Mouse (Mus musculus) stomach, postnatal 0 days (tissue): ENCODE results near the gene 2810006K23Rik. TPM values are rescaled to one million over a fixed set of nuclear protein-coding genes. Genes with fewer than 3 reads are reported as not detected.

Experiments
- ATAC-seq: fragments of 200-750 bp; cut with Nextera tagmentation; 2 replicates; pipeline ENCODE4 v1.8.0; 2017; ENCODE audit not compliant: low FRiP score, low TSS enrichment
- DNase-seq: peaks from one replicate; pipeline ENCODE4 v3.0.0-alpha.2; 2016; ENCODE audit warnings: low spot score
- H3K27ac ChIP-seq: fragments of 300-500 bp; sonication (generic); replicated peaks from 2 replicates; pipeline ENCODE4 v1.5.1; 2014; ENCODE audit warnings: mild to moderate bottlenecking, control low read depth
- H3K27me3 ChIP-seq: fragments of 300-500 bp; sonication (generic); 2 replicates; pipeline ENCODE4 v1.6.1; 2014; ENCODE audit warnings: low read length; ENCODE audit not compliant: control insufficient read depth, insufficient read depth
- H3K36me3 ChIP-seq: fragments of 300-500 bp; sonication (generic); 2 replicates; pipeline ENCODE4 v1.6.1; 2014; ENCODE audit warnings: low read length, mixed read lengths; ENCODE audit not compliant: control insufficient read depth, insufficient read depth
- H3K4me1 ChIP-seq: fragments of 300-500 bp; sonication (generic); replicated peaks from 2 replicates; pipeline ENCODE4 v1.6.1; 2014; ENCODE audit warnings: antibody characterized with exemption; ENCODE audit not compliant: control insufficient read depth, insufficient read depth
- H3K4me2 ChIP-seq: fragments of 300-500 bp; sonication (generic); replicated peaks from 2 replicates; pipeline ENCODE4 v1.6.1; 2014; ENCODE audit warnings: low read depth, mild to moderate bottlenecking, control low read depth, moderate library complexity
- H3K4me3 ChIP-seq: fragments of 300-500 bp; sonication (generic); 2 replicates; pipeline ENCODE4 v1.5.1; 2014; ENCODE audit warnings: low read depth, low read length, control low read depth
- H3K9ac ChIP-seq: fragments of 300-500 bp; sonication (generic); 2 replicates; pipeline ENCODE4 v1.6.1; 2014; ENCODE audit warnings: mild to moderate bottlenecking, low read length, control low read depth, mixed read lengths
- H3K9me3 ChIP-seq: fragments of 300-500 bp; sonication (generic); 2 replicates; pipeline ENCODE4 v1.6.1; 2016; ENCODE audit warnings: low read length; ENCODE audit not compliant: control insufficient read depth
- CTCF ChIP-seq: IDR thresholded peaks from 2 replicates; pipeline ENCODE4 v1.5.1; 2016; ENCODE audit warnings: antibody characterized with exemption, low read depth, mild to moderate bottlenecking, moderate library complexity
- EP300 ChIP-seq: optimal IDR thresholded peaks from 2 replicates; pipeline ENCODE3; 2016; ENCODE audit warnings: antibody characterized with exemption
- WGBS: fragments of 180-500 bp; shearing (Covaris S2); extraction: QIAGEN DNeasy Blood & Tissue Kit; methylation state at CpG from one replicate; pipeline ENCODE4 v1.1.7; 2014; 5-methylcytosine and 5-hydroxymethylcytosine counted together
- polyA plus RNA-seq: library from polyadenylated mRNA; unstranded; fragments of >200 nt; fragmentation: Nextera tagmentation; extraction: Ambion mirVana; gene quantifications from 2 replicates; pipeline ENCODE4 v1.2.1, GENCODE M21; 2015

Gene 2810006K23Rik
- polyA plus RNA-seq, 1 experiment from 2014 or later = 6.9 TPM

DNA sequence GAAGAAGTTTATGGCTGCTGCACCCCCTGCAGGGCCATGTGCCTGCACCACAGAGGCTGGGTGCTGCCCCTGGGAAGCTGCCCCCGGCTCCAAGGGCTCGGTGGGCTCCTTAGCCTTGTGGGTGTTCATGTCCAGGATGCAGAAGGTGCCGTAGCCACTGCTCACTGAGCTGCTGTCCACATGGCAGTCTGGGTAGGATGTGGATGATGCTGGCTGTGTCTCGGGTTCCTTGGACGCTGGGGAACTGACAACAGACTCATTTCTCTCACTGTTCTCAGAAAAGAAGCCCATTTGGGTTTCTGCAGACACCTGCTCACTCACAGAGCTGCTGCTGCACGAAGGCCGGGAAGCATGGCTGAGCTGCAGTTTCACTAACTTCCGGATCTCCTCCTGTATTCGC, 12.4 kb upstream of the 2810006K23Rik start:
- Histone ChIP-seq H3K27ac (no peak overlapping the region), H3K4me2 (no peak overlapping the region), H3K4me3 (no peak overlapping the region), H3K36me3 (peaks cover 7% of the 10 kb centered on the region; the same call in 1 of the 2 replicates), H3K27me3 (no peaks in the 10 kb centered on the region), H3K9ac (no peak overlapping the region), H3K4me1 (no peaks in the 10 kb centered on the region), H3K9me3 (no peaks in the 10 kb centered on the region)
- TF ChIP-seq EP300 (no peak), CTCF (no peak)
- 90% methylated on average over 9 of the region's 9 CpGs for WGBS
- DNase-seq (no peak), ATAC-seq (no peak)

DNA sequence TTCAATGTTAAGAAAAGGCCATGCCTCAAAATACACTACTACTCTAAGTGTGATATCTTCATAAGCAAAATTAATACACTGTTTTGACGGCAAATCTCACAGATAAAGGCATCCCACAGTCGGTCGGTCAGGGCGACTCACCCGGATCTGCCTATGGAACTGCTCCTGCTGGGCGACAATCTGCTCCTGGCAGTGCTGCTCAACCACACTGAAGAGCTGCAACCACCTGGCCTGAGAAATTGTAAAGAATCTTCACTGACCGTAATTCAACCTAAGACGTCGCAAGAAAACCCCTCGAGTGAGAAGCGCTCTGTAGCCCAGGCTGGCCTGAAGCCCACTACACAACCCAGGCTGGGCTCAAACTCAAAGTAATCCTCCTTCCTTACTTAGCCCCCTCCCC, 11.9 kb upstream of the 2810006K23Rik start:
- Histone ChIP-seq H3K27me3 (no peaks in the 10 kb centered on the region), H3K4me1 (no peaks in the 10 kb centered on the region), H3K4me2 (no peak overlapping the region), H3K27ac (no peak overlapping the region), H3K36me3 (peaks cover 7% of the 10 kb centered on the region; the same call in 1 of the 2 replicates), H3K9ac (no peak overlapping the region), H3K4me3 (no peak overlapping the region), H3K9me3 (no peaks in the 10 kb centered on the region)
- ATAC-seq = no peak
- no peak for DNase-seq
- TF ChIP-seq CTCF (no peak), EP300 (no peak)
- WGBS = 90% methylated on average over 11 of the region's 11 CpGs

DNA sequence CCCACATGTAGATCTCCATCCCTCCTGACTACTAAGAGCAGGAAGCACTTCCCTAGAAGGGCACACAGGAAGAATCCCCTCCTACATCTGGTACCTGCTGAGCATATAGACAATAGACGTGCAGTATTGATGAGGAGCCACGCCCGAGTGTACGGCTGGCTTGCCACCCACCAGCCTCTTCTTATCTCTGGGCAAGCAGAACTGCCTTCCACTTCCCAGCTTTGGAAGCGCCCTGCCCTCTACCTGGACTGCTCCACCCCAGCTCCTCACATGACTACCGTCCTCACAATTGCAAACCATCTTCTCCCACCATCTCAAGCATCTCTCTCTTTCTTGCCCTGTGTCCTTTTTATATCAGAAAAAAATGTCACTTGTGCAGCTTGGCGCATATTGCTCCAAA, 10.2 kb upstream of the 2810006K23Rik start:
- Histone ChIP-seq H3K4me3 (no peak overlapping the region), H3K9ac (no peak overlapping the region), H3K27ac (no peak overlapping the region), H3K36me3 (peaks cover under 1% of the 10 kb centered on the region; the same call in 1 of the 2 replicates), H3K27me3 (no peaks in the 10 kb centered on the region), H3K4me1 (no peaks in the 10 kb centered on the region), H3K9me3 (no peaks in the 10 kb centered on the region), H3K4me2 (no peak overlapping the region)
- DNase-seq (no peak), ATAC-seq (no peak)
- 68% methylated on average over 7 of the region's 7 CpGs for WGBS
- no peak for TF ChIP-seq CTCF
- TF ChIP-seq EP300 = no peak

DNA sequence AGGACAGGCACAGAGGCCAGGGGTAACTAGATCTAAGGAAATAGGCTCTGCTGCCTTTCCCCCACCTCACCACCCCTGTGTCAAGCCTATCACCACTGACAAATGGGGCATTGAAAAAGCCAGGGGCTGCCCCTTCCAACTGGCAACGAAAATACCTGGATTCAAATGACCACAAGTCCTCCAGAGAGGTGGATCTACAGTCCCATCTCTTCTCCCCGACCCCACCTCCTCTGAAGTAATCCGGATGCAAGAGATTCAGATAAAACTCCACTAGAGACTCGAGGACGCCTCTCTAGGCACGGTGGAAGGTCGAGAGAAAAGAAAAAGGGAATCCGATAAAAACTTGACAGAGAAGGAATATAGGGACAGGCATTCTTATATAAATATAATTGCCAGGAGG, 1.1 kb upstream of the 2810006K23Rik start:
- Histone ChIP-seq H3K9me3 (no peaks in the 10 kb centered on the region), H3K27ac (peak overlapping the region; percentile 91; the same call in 1 of the 2 replicates), H3K9ac (peak overlapping the region; percentile 67), H3K4me3 (peak overlapping the region; percentile 64), H3K27me3 (no peaks in the 10 kb centered on the region), H3K4me1 (0 out of 2 replicates have a peak, but pooled peaks cover 3% of the 10 kb centered on the region), H3K4me2 (peak overlapping the region; percentile 64), H3K36me3 (no peaks in the 10 kb centered on the region)
- DNase-seq (no peak), ATAC-seq (no peak)
- WGBS = 5% methylated on average over 8 of the region's 8 CpGs
- TF ChIP-seq CTCF (no peak), EP300 (no peak)

DNA sequence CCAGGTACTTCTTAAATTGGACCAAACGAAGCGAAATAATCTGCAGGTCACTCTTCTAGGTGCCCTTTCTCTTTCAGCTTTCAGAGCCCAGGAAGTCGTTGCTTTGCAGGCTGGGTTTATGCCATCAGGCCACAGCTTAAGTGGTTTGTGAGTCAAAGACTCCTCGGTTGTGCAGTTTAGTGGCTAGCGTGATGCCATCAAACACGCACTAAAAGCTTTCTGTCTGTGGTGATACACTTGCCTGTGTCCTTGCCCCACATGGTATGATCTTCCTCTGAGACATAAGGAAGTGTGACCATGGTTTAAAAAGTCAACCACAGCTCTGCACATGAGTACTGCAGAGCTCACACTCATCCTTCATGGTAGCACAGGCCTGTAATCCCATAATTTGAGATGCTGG, 2.2 kb downstream of the 2810006K23Rik start:
- H3K27ac ChIP-seq = no peak overlapping the region
- no peak overlapping the region for H3K4me2 ChIP-seq
- 0 out of 2 replicates have a peak, but pooled peaks cover 3% of the 10 kb centered on the region for H3K4me1 ChIP-seq
- no peak for ATAC-seq
- H3K9me3 ChIP-seq = no peaks in the 10 kb centered on the region
- H3K27me3 ChIP-seq = no peaks in the 10 kb centered on the region
- H3K36me3 ChIP-seq = no peaks in the 10 kb centered on the region
- TF ChIP-seq CTCF (no peak), EP300 (no peak)
- WGBS = 94% methylated on average over 6 of the region's 6 CpGs
- no peak overlapping the region for H3K9ac ChIP-seq
- DNase-seq = no peak
- no peak overlapping the region for H3K4me3 ChIP-seq

DNA sequence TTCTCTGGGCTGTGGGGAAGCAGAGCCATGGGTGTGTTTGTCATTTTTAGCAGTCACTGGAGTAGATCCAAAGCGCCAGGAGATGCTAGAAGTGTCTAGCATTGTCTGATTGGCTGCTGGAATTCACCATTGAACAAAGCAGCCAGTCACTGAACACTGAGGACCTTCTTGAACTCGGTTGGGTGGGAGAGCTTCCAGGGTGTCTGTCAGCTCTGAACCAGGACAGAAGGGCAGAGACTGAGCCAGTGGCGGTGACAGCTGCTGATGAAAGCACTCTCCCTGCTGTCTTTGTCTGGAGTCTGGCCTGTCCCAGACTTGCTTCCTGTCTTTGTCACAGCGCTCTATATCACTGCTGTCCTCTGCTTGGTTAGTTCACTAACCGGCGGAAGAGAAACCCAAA, 6.5 kb downstream of the 2810006K23Rik start:
- ATAC-seq (no peak; the same call in 1 of the 2 replicates), DNase-seq (no peak)
- H3K27me3 ChIP-seq = no peaks in the 10 kb centered on the region
- H3K4me3 ChIP-seq = no peak overlapping the region
- H3K4me2 ChIP-seq = no peak overlapping the region
- no peaks in the 10 kb centered on the region for H3K4me1 ChIP-seq
- H3K27ac ChIP-seq = peak overlapping the region; percentile 35; the same call in 1 of the 2 replicates
- WGBS = 58% methylated on average over 6 of the region's 6 CpGs
- no peaks in the 10 kb centered on the region for H3K36me3 ChIP-seq
- TF ChIP-seq EP300 (no peak), CTCF (no peak)
- no peaks in the 10 kb centered on the region for H3K9me3 ChIP-seq
- H3K9ac ChIP-seq = no peak overlapping the region
